7 mouse cellular contexts compared by ENCODE assay signal in the genomic region with DNA sequence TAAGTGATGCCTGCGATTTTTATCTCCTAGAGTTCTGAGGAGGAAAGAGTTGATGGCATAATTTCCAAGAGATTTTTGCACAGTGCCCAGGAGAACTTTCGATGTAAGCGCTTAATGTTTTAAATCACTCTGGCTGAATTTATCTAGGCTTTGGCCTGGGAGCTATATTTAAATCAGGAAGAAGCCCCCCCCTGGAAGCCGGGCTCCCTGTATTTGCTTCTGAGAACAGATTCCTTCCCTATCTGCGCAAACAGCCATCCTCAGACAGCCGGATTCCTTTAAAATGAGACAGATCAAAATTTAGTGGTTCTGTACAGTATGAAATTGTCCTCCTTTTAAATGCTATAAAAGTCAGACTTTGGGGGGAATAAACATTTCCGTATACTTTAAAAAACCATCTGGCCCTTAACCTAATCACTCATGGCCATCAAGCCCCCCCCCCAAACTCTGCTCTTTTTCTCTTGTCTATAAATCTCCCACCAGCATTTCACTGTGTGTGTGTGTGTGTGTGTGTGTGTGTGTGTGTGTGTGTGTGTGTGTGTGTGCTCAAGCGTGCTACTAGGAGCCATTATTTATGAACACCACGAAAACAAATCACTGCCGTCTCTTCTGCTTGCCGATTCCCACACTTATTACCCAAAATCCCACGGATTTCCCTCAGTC. TPM values are rescaled to one million over a fixed set of nuclear protein-coding genes. Genes with fewer than 3 reads are reported as not detected.
A peak's percentile ranks its signal among the peaks of the same experiment; 100 is the strongest.
DNase-seq lines count a peak whose midpoint lies in the region; ATAC-seq and TF ChIP-seq lines count a peak whose summit lies in the region.

No protein-coding gene starts in this region.

- H3K27ac ChIP-seq in spleen, adult 2 months (ENCODE audit: insufficient read depth, low read length): peak overlapping the region; percentile 23
- H3K27ac ChIP-seq in hindbrain, postnatal 0 days: no peak overlapping the region

- peaks cover 3% of the 10 kb centered on the region; the same call in 1 of the 2 replicates for H3K4me1 ChIP-seq in spleen, adult 2 months (ENCODE audit: control insufficient read depth, insufficient read depth, insufficient read length)
- H3K4me1 ChIP-seq in hindbrain, postnatal 0 days (ENCODE audit: insufficient read depth, low read length): 0 out of 2 replicates have a peak, but pooled peaks cover 5% of the 10 kb centered on the region

- H3K9me3 ChIP-seq in hindbrain, postnatal 0 days (ENCODE audit: low read length): no peaks in the 10 kb centered on the region

- WGBS in spleen, adult 2 months: 82% methylated on average over 12 of the region's 12 CpGs
- 48% methylated on average over 12 of the region's 12 CpGs for WGBS in hindbrain, postnatal 0 days

- no peaks in the 10 kb centered on the region for H3K36me3 ChIP-seq in spleen, adult 2 months (ENCODE audit: control insufficient read depth, insufficient read depth, low read length)
- no peaks in the 10 kb centered on the region for H3K36me3 ChIP-seq in hindbrain, postnatal 0 days (ENCODE audit: insufficient read depth, low read length)

- no peak for DNase-seq in spleen, adult 2 months (ENCODE audit: low read depth in 1 of 2, low spot score in 2 of 2)
- no peak for DNase-seq in spleen, postnatal 36 days (ENCODE audit: low spot score in 2 of 2)
- no peak for DNase-seq in hindbrain, postnatal 0 days (ENCODE audit: low spot score)
- peak; percentile 9 for DNase-seq in lung, postnatal 36 days
- no peak for DNase-seq in layer of hippocampus, adult 9-10 months (ENCODE audit: low spot score)
- DNase-seq in thymus, adult 18-20 months: no peak
- no peak for DNase-seq in cerebellum, postnatal 14 days

- TF ChIP-seq POLR2A in spleen, adult 2 months (IDR thresholded peaks at IDR 0.05; ENCODE audit: low read depth, low read length): no peak

- no peak for TF ChIP-seq CTCF in spleen, adult 2 months (IDR thresholded peaks at IDR 0.05; ENCODE audit: extremely low read depth, insufficient read depth, insufficient read length, insufficient replicate concordance)
- TF ChIP-seq CTCF in hindbrain, postnatal 0 days (IDR thresholded peaks at IDR 0.05; ENCODE audit: low read depth): no peak

- H3K9ac ChIP-seq in hindbrain, postnatal 0 days (replicated peaks; ENCODE audit: low read length): no peak overlapping the region

- H3K4me2 ChIP-seq in hindbrain, postnatal 0 days (ENCODE audit: low read depth, low read length): peak overlapping the region; percentile 97

- H3K4me3 ChIP-seq in spleen, adult 2 months (ENCODE audit: extremely low read depth, insufficient read depth, insufficient read length): no peak overlapping the region; the same call in 1 of the 2 replicates
- peak overlapping the region; percentile 87; the same call in 1 of the 2 replicates for H3K4me3 ChIP-seq in hindbrain, postnatal 0 days (ENCODE audit: low read length)

- ATAC-seq in hindbrain, postnatal 0 days: no peak

- H3K27me3 ChIP-seq in spleen, adult 2 months (ENCODE audit: control insufficient read depth, insufficient read depth, low read length): peaks cover 13% of the 10 kb centered on the region
- no peaks in the 10 kb centered on the region for H3K27me3 ChIP-seq in hindbrain, postnatal 0 days (ENCODE audit: insufficient read depth, low read length)

RNA-seq across cellular contexts. Expression of gene Sox5, which starts 1.7 kb away (rescaled TPM):
- 1.7 and 2.5 TPM in 2 replicates for polyA plus RNA-seq in spleen, adult 2 months (2012; rRNA removed)
- 12.3 and 26.2 TPM in 2 replicates for total RNA-seq in hindbrain, postnatal 0 days (2014; rRNA removed)
- polyA plus RNA-seq in hindbrain, postnatal 0 days (2015; fragmentation: Nextera tagmentation; extraction: Ambion mirVana): 32.9 and 35.1 TPM in 2 replicates
